Mouse (Mus musculus) mesoderm, embryonic 11.5 days (tissue): Measurements from ENCODE around the gene Phykpl.

ENCODE experiments used
- DNase-seq: peaks from one replicate; pipeline ENCODE4 v3.0.0-alpha.2; 2012; ENCODE audit warnings: low read depth, low spot score

The Phykpl gene

GRCm38 (mm10) chr11:51644217-51644616, 59.7 kb downstream of the Phykpl start:
- DNase-seq = no peak

GRCm38 (mm10) chr11:51645293-51645692, 60.7 kb downstream of the Phykpl start:
- no peak for DNase-seq

GRCm38 (mm10) chr11:51646245-51646644, 61.7 kb downstream of the Phykpl start:
- DNase-seq = no peak

- no peak for DNase-seq
These were observed 62.5 kb downstream of the Phykpl start for GRCm38 (mm10) chr11:51646751-51647667.

GRCm38 (mm10) chr11:51648566-51648965, 64.0 kb downstream of the Phykpl start:
- DNase-seq = peak; percentile 75

- no peak for DNase-seq
These were observed 64.7 kb downstream of the Phykpl start for GRCm38 (mm10) chr11:51649111-51649888.

GRCm38 (mm10) chr11:51649889-51650199, 65.3 kb downstream of the Phykpl start:
- DNase-seq = no peak

- DNase-seq = no peak
These were observed 65.7 kb downstream of the Phykpl start for GRCm38 (mm10) chr11:51650261-51650660.

- DNase-seq = peak; percentile 72
These were observed 66.3 kb downstream of the Phykpl start, which contains the start of the genes N4bp3 and D930048N14Rik for GRCm38 (mm10) chr11:51650691-51651515. TSS of gene N4bp3 (minus strand) at chr11:51650842. TSS of gene D930048N14Rik (plus strand) at chr11:51650954.

- DNase-seq = no peak
These were observed 68.4 kb downstream of the Phykpl start for GRCm38 (mm10) chr11:51652889-51653418.

GRCm38 (mm10) chr11:51653736-51654135, 69.2 kb downstream of the Phykpl start:
- DNase-seq = no peak
